Mouse (Mus musculus) testis, adult 2 months (tissue): Measurements from ENCODE around the gene Stk26.

Experiments used
- CTCF ChIP-seq: fragments of 200-500 bp; IDR thresholded peaks from 2 replicates; pipeline ENCODE4 v1.5.1; 2012; ENCODE audit warnings: low read depth, mild to moderate bottlenecking, inconsistent platforms, low read length, moderate library complexity; ENCODE audit not compliant: control insufficient read depth, insufficient read depth, insufficient replicate concordance
- POLR2A ChIP-seq: fragments of 200-500 bp; IDR thresholded peaks from 2 replicates; pipeline ENCODE4 v1.6.1; 2012; ENCODE audit warnings: low read depth, mild to moderate bottlenecking, inconsistent platforms, low read length, moderate library complexity; ENCODE audit not compliant: control insufficient read depth

GRCm38 (mm10) chrX:50797798-50798197 lies 43.0 kb upstream of the Stk26 start:
- TF ChIP-seq POLR2A (no peak), CTCF (no peak)
